In genomic region chr17:29628946-29629345, GRCm38 (mm10) we compare ENCODE assay signal across 17 mouse cellular contexts. TPM values are rescaled to one million over a fixed set of nuclear protein-coding genes. Genes with fewer than 3 reads are reported as not detected.
A peak's percentile ranks its signal among the peaks of the same experiment; 100 is the strongest.
DNase-seq lines count a peak whose midpoint lies in the region; ATAC-seq lines count a peak whose summit lies in the region.
"Had no signal": no experiment of that assay in that cellular context is flagged by ENCODE, and none has a peak within 500 bp of the region (broad histone marks: within the 10 kb centered on the region; RNA-seq: fewer than 3 reads in every experiment).

No protein-coding gene starts in this region.

- no peaks in the 10 kb centered on the region for H3K27me3 ChIP-seq in liver, embryonic 12.5 days (replicated peaks)
- no peaks in the 10 kb centered on the region for H3K27me3 ChIP-seq in liver, embryonic 11.5 days (replicated peaks; ENCODE audit: control insufficient read depth, insufficient read depth, low read length)
- H3K27me3 ChIP-seq: embryonic facial prominence, embryonic 12.5 days; limb, embryonic 13.5 days; neural tube, embryonic 15.5 days had no signal

- H3K4me3 ChIP-seq in liver, embryonic 12.5 days = no peak overlapping the region
- no peak overlapping the region for H3K4me3 ChIP-seq in liver, embryonic 11.5 days (ENCODE audit: low read depth, low read length)
- H3K4me3 ChIP-seq: embryonic facial prominence, embryonic 12.5 days; left cerebral cortex, adult 2 months; limb, embryonic 13.5 days; midbrain, embryonic 10.5 days; neural tube, embryonic 15.5 days had no signal

- peaks cover 26% of the 10 kb centered on the region for H3K4me1 ChIP-seq in liver, embryonic 12.5 days
- peaks cover 13% of the 10 kb centered on the region for H3K4me1 ChIP-seq in liver, embryonic 11.5 days (replicated peaks; ENCODE audit: control insufficient read depth, insufficient read depth, low read length)
- H3K4me1 ChIP-seq: embryonic facial prominence, embryonic 12.5 days; limb, embryonic 13.5 days; midbrain, embryonic 10.5 days; neural tube, embryonic 15.5 days had no signal

- peak overlapping the region; percentile 69 for H3K27ac ChIP-seq in liver, embryonic 12.5 days
- no peak overlapping the region for H3K27ac ChIP-seq in liver, embryonic 11.5 days (ENCODE audit: low read depth, low read length)
- H3K27ac ChIP-seq: embryonic facial prominence, embryonic 12.5 days; left cerebral cortex, adult 2 months; limb, embryonic 13.5 days; midbrain, embryonic 10.5 days; neural tube, embryonic 15.5 days had no signal

- peak; percentile 24 for DNase-seq in gastrocnemius, adult 18-20 months (ENCODE audit: low spot score)
- no peak for DNase-seq in gastrocnemius, postnatal 10 days
- DNase-seq in liver, embryonic 11.5 days (ENCODE audit: low spot score) = no peak
- DNase-seq in cerebellum, adult 8-10 months = peak; percentile 43
- DNase-seq: heart, adult 18-20 months; kidney, adult 8-10 months; lung, postnatal 14 days; retina, postnatal 1 day; thymus, postnatal 14 days had no signal

- H3K36me3 ChIP-seq in liver, embryonic 12.5 days = peaks cover 99% of the 10 kb centered on the region
- peaks cover 55% of the 10 kb centered on the region for H3K36me3 ChIP-seq in liver, embryonic 11.5 days (ENCODE audit: control insufficient read depth, insufficient read depth, low read length)

- no peak overlapping the region for H3K4me2 ChIP-seq in liver, embryonic 12.5 days
- no peak overlapping the region for H3K4me2 ChIP-seq in liver, embryonic 11.5 days
- H3K4me2 ChIP-seq: embryonic facial prominence, embryonic 12.5 days; limb, embryonic 13.5 days; neural tube, embryonic 15.5 days had no signal

- H3K9me3 ChIP-seq in liver, embryonic 12.5 days (replicated peaks) = no peaks in the 10 kb centered on the region
- H3K9me3 ChIP-seq in liver, embryonic 11.5 days (ENCODE audit: control insufficient read depth, low read length) = no peaks in the 10 kb centered on the region
- H3K9me3 ChIP-seq: embryonic facial prominence, embryonic 12.5 days; limb, embryonic 13.5 days; midbrain, embryonic 10.5 days; neural tube, embryonic 15.5 days had no signal

- H3K9ac ChIP-seq in liver, embryonic 12.5 days = no peak overlapping the region
- H3K9ac ChIP-seq in liver, embryonic 11.5 days (ENCODE audit: low read depth, low read length) = no peak overlapping the region
- H3K9ac ChIP-seq: embryonic facial prominence, embryonic 12.5 days; limb, embryonic 13.5 days; neural tube, embryonic 15.5 days had no signal

- 83% methylated on average over 5 of the region's 5 CpGs for WGBS in liver, embryonic 12.5 days (ENCODE audit: insufficient replicate concordance)
- 84% methylated on average over 5 of the region's 5 CpGs for WGBS in liver, embryonic 11.5 days

- ATAC-seq in liver, embryonic 12.5 days = no peak
- ATAC-seq in liver, embryonic 11.5 days (replicated peaks; ENCODE audit: low FRiP score) = no peak
- 0 out of 2 replicates have a peak, but pooled peaks have one; percentile 29 for ATAC-seq in megakaryocyte-erythroid progenitor cell, adult 5-6 weeks (replicated peaks; ENCODE audit: low FRiP score, low TSS enrichment, poor library complexity, severe bottlenecking)
- no peak for ATAC-seq in inflammation-experienced regulatory T-cells, adult 6 months

RNA-seq across cellular contexts. Expression of gene Gm28043, which starts 14.3 kb away (rescaled TPM):
- total RNA-seq in gastrocnemius, adult 18-20 months (2021) = under 1 TPM; 0.66 to 0.71 TPM
- total RNA-seq in gastrocnemius, postnatal 10 days (2021) = 1 to 10 TPM in 1 of 2 experiments, under 1 TPM in 1; 0.96 to 1.8 TPM
- polyA plus RNA-seq in liver, embryonic 12.5 days (2016; fragmentation: Nextera tagmentation; extraction: Ambion mirVana) = 1.6 and 1.7 TPM in 2 replicates
- polyA plus RNA-seq in liver, embryonic 11.5 days (2014; fragmentation: Nextera tagmentation; extraction: Ambion mirVana) = 2.0 and 2.6 TPM in 2 replicates
- total RNA-seq in megakaryocyte-erythroid progenitor cell, adult 5-6 weeks (2014; fragmentation: Nextera tagmentation) = 5.9 and 8.2 TPM in 2 replicates
- total RNA-seq in megakaryocyte-erythroid progenitor cell, adult 5-6 weeks (2017) = 4.0 and 8.2 TPM in 2 replicates
- polyA plus RNA-seq in inflammation-experienced regulatory T-cells, adult 6 months (2017; shearing (Covaris generic)) = 1 to 10 TPM; 3.7 to 4.4 (median 4.1) TPM

RNA-seq across cellular contexts. Expression of gene Rnf8, which starts 14.4 kb away (rescaled TPM):
- 10 to 100 TPM; 17.4 to 20.1 TPM for total RNA-seq in gastrocnemius, adult 18-20 months (2021)
- 10 to 100 TPM; 27.2 to 29.1 TPM for total RNA-seq in gastrocnemius, postnatal 10 days (2021)
- polyA plus RNA-seq in liver, embryonic 12.5 days (2016; fragmentation: Nextera tagmentation; extraction: Ambion mirVana) = 54.3 and 60.4 TPM in 2 replicates
- polyA plus RNA-seq in liver, embryonic 11.5 days (2014; fragmentation: Nextera tagmentation; extraction: Ambion mirVana) = 76.9 and 77.1 TPM in 2 replicates
- total RNA-seq in megakaryocyte-erythroid progenitor cell, adult 5-6 weeks (2014; fragmentation: Nextera tagmentation) = 61.3 and 82.3 TPM in 2 replicates
- total RNA-seq in megakaryocyte-erythroid progenitor cell, adult 5-6 weeks (2017) = 76.0 and 122 TPM in 2 replicates
- 10 to 100 TPM; 24.6 to 27.5 (median 24.9) TPM for polyA plus RNA-seq in inflammation-experienced regulatory T-cells, adult 6 months (2017; shearing (Covaris generic))

RNA-seq across cellular contexts. Expression of gene Cmtr1, which starts 31.4 kb away (rescaled TPM):
- 10 to 100 TPM; 39.4 to 43.5 TPM for total RNA-seq in gastrocnemius, adult 18-20 months (2021)
- 10 to 100 TPM; 46.1 to 51.9 TPM for total RNA-seq in gastrocnemius, postnatal 10 days (2021)
- 104 and 106 TPM in 2 replicates for polyA plus RNA-seq in liver, embryonic 12.5 days (2016; fragmentation: Nextera tagmentation; extraction: Ambion mirVana)
- polyA plus RNA-seq in liver, embryonic 11.5 days (2014; fragmentation: Nextera tagmentation; extraction: Ambion mirVana) = 126 and 130 TPM in 2 replicates
- 44.7 and 73.5 TPM in 2 replicates for total RNA-seq in megakaryocyte-erythroid progenitor cell, adult 5-6 weeks (2014; fragmentation: Nextera tagmentation)
- 135 and 166 TPM in 2 replicates for total RNA-seq in megakaryocyte-erythroid progenitor cell, adult 5-6 weeks (2017)
- polyA plus RNA-seq in inflammation-experienced regulatory T-cells, adult 6 months (2017; shearing (Covaris generic)) = 100 to 1,000 TPM in 1 of 3 experiments, 10 to 100 TPM in 2; 83.4 to 107 (median 98.4) TPM

Comparison
In these comparisons a context has a peak if more than half of its experiments do, and no peak if none do; other contexts are left out.
1. DNase-seq: peak in gastrocnemius, adult 18-20 months (single experiment) and cerebellum, adult 8-10 months (single experiment); none in gastrocnemius, postnatal 10 days (single experiment) and liver, embryonic 11.5 days (single experiment).